Mouse (Mus musculus) retina, postnatal 7 days (tissue): ENCODE data around the gene Gpr68.

Experiments
- DNase-seq: peaks from one replicate; pipeline ENCODE4 v3.0.0-alpha.2; 2012; ENCODE audit warnings: low read depth, low spot score

The Gpr68 gene

GRCm38 (mm10) chr12:100910731-100911130 lies 2.7 kb upstream of the Gpr68 start:
- DNase-seq, result no peak

GRCm38 (mm10) chr12:100909765-100910164 lies 1.8 kb upstream of the Gpr68 start:
- DNase-seq, result no peak

GRCm38 (mm10) chr12:100908298-100909034 lies 468 bp upstream of the Gpr68 start:
- DNase-seq, result no peak

GRCm38 (mm10) chr12:100906861-100907260 lies 1.1 kb downstream of the Gpr68 start:
- no peak for DNase-seq

GRCm38 (mm10) chr12:100903761-100904160 lies 4.2 kb downstream of the Gpr68 start:
- no peak for DNase-seq

GRCm38 (mm10) chr12:100901386-100901785 lies 6.6 kb downstream of the Gpr68 start:
- no peak for DNase-seq

- no peak for DNase-seq
Observed at GRCm38 (mm10) chr12:100900901-100901300, 7.1 kb downstream of the Gpr68 start.

GRCm38 (mm10) chr12:100899111-100899640 lies 8.8 kb downstream of the Gpr68 start:
- no peak for DNase-seq

- no peak for DNase-seq
Observed at GRCm38 (mm10) chr12:100897736-100898650, 10.0 kb downstream of the Gpr68 start.

GRCm38 (mm10) chr12:100896661-100897060 lies 11.3 kb downstream of the Gpr68 start:
- no peak for DNase-seq

- no peak for DNase-seq
Observed at GRCm38 (mm10) chr12:100895504-100895903, 12.5 kb downstream of the Gpr68 start.

GRCm38 (mm10) chr12:100890548-100890947 lies 17.4 kb downstream of the Gpr68 start:
- DNase-seq, result no peak

GRCm38 (mm10) chr12:100887801-100888258 lies 20.2 kb downstream of the Gpr68 start:
- peak; percentile 40 for DNase-seq

GRCm38 (mm10) chr12:100886877-100887276 lies 21.1 kb downstream of the Gpr68 start:
- no peak for DNase-seq

- no peak for DNase-seq
Observed at GRCm38 (mm10) chr12:100885585-100885984, 22.4 kb downstream of the Gpr68 start.

GRCm38 (mm10) chr12:100883168-100883567 lies 24.8 kb downstream of the Gpr68 start:
- DNase-seq, result no peak

GRCm38 (mm10) chr12:100878556-100878955 lies 29.4 kb downstream of the Gpr68 start:
- DNase-seq, result no peak

- DNase-seq, result no peak
Observed at GRCm38 (mm10) chr12:100877936-100878335, 30.1 kb downstream of the Gpr68 start.

- no peak for DNase-seq
Observed at GRCm38 (mm10) chr12:100875960-100876359, 32.0 kb downstream of the Gpr68 start.

GRCm38 (mm10) chr12:100875553-100875952 lies 32.4 kb downstream of the Gpr68 start:
- DNase-seq, result no peak

- no peak for DNase-seq
Observed at GRCm38 (mm10) chr12:100873612-100874011, 34.4 kb downstream of the Gpr68 start.

GRCm38 (mm10) chr12:100871841-100872240 lies 36.2 kb downstream of the Gpr68 start:
- DNase-seq, result no peak
